In the genomic region with DNA sequence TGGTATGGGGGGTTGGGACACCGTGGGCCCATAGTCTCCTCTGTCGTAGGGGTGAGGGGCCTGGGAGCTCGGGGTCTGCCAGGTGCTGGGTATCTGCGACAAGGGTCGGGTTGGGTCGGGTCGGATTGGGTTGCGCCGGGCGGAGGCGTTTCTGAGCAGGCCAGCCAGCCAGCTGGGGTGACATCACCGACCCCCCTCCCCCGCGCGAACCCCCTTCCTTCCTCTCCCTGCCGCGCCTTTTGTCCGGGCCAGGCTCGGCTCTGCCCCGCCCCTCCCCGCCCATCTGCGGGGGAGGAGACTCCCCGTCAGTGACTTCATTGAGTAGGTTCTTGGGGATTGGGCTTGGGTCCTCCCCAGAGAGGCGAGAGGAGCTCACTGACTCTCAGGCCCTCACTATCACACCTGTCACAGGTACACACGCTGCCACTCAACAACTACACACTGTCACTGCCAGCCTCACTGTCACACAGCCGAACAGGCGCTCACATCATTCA, we compare ENCODE assay signal across 8 mouse cellular contexts. TPM values are rescaled to one million over a fixed set of nuclear protein-coding genes. Genes with fewer than 3 reads are reported as not detected.
DNase-seq lines count a peak whose midpoint lies in the region; ATAC-seq and TF ChIP-seq lines count a peak whose summit lies in the region.

No protein-coding gene starts in this region.

- H3K4me3 ChIP-seq in E14TG2a.4 (replicated peaks; ENCODE audit: low read length): peak overlapping the region; percentile 95
- peak overlapping the region; percentile 75 for H3K4me3 ChIP-seq in forebrain, embryonic 12.5 days (replicated peaks)
- peak overlapping the region; percentile 63 for H3K4me3 ChIP-seq in layer of hippocampus, adult 2 months
- H3K4me3 ChIP-seq in lung, embryonic 15.5 days: peak overlapping the region; percentile 85

- peak; percentile 62 for ATAC-seq in forebrain, embryonic 12.5 days (ENCODE audit: low FRiP score)
- ATAC-seq in lung, embryonic 15.5 days (ENCODE audit: borderline replicate concordance, extremely low read depth, low FRiP score, low TSS enrichment): peak; percentile 83

- peaks cover 59% of the 10 kb centered on the region for H3K4me1 ChIP-seq in E14TG2a.4 (replicated peaks; ENCODE audit: low read depth, low read length)
- peaks cover 81% of the 10 kb centered on the region for H3K4me1 ChIP-seq in forebrain, embryonic 12.5 days
- peaks cover 23% of the 10 kb centered on the region for H3K4me1 ChIP-seq in lung, embryonic 15.5 days

- 1% methylated on average over 27 of the region's 27 CpGs for WGBS in forebrain, embryonic 12.5 days
- WGBS in lung, embryonic 15.5 days: 1% methylated on average over 24 of the region's 27 CpGs

- H3K27me3 ChIP-seq in E14TG2a.4 (ENCODE audit: insufficient read depth, low read length): peaks cover 21% of the 10 kb centered on the region
- peaks cover 9% of the 10 kb centered on the region; the same call in 1 of the 2 replicates for H3K27me3 ChIP-seq in forebrain, embryonic 12.5 days
- H3K27me3 ChIP-seq in lung, embryonic 15.5 days: peaks cover 19% of the 10 kb centered on the region

- TF ChIP-seq CTCF in E14TG2a.4 (conservative IDR thresholded peaks at IDR 0.05; ENCODE audit: low read length): no peak
- no peak for TF ChIP-seq CTCF in layer of hippocampus, adult 2 months (conservative IDR thresholded peaks at IDR 0.05)

- H3K4me2 ChIP-seq in forebrain, embryonic 12.5 days: peak overlapping the region; percentile 84
- H3K4me2 ChIP-seq in lung, embryonic 15.5 days: peak overlapping the region; percentile 83

- intact Hi-C loops in heart, postnatal 14 days (cut with DNase I): no loop called here

- H3K27ac ChIP-seq in forebrain, embryonic 12.5 days: peak overlapping the region; percentile 94
- peak overlapping the region; percentile 96 for H3K27ac ChIP-seq in layer of hippocampus, adult 2 months
- peak overlapping the region; percentile 91 for H3K27ac ChIP-seq in lung, embryonic 15.5 days

- no peaks in the 10 kb centered on the region for H3K9me3 ChIP-seq in E14TG2a.4 (ENCODE audit: low read length)
- no peaks in the 10 kb centered on the region for H3K9me3 ChIP-seq in forebrain, embryonic 12.5 days
- no peaks in the 10 kb centered on the region for H3K9me3 ChIP-seq in lung, embryonic 15.5 days

- H3K9ac ChIP-seq in forebrain, embryonic 12.5 days: peak overlapping the region; percentile 91
- peak overlapping the region; percentile 87 for H3K9ac ChIP-seq in lung, embryonic 15.5 days

- peak; percentile 79 for DNase-seq in brain, embryonic 18.5 days (ENCODE audit: low read depth, low spot score)
- peak; percentile 91 to 94 for DNase-seq in heart, postnatal 14 days
- peak; percentile 88 to 90 for DNase-seq in layer of hippocampus, adult 2 months (ENCODE audit: low spot score in 2 of 2)
- peak; percentile 70 for DNase-seq in ovary, adult 18-20 months (ENCODE audit: low spot score)
- peak; percentile 87 to 88 for DNase-seq in thymus, postnatal 10 days (ENCODE audit: low spot score in 2 of 2)

- peaks cover 30% of the 10 kb centered on the region for H3K36me3 ChIP-seq in E14TG2a.4 (ENCODE audit: insufficient read depth, low read length)
- H3K36me3 ChIP-seq in forebrain, embryonic 12.5 days (replicated peaks): no peaks in the 10 kb centered on the region; the same call in none of the 2 replicates
- H3K36me3 ChIP-seq in lung, embryonic 15.5 days: no peaks in the 10 kb centered on the region

RNA-seq across cellular contexts. Expression of a gene that starts 0.5 kb away (rescaled TPM):
- polyA plus RNA-seq in forebrain, embryonic 12.5 days (2016; fragmentation: Nextera tagmentation; extraction: Ambion mirVana): 26.0 and 32.3 TPM in 2 replicates
- 10 to 100 TPM; 68.7 to 78.0 TPM for total RNA-seq in heart, postnatal 14 days (2021)
- 100 to 1,000 TPM; 187 to 211 TPM for total RNA-seq in layer of hippocampus, adult 2 months (2021)
- 7.6 and 8.9 TPM in 2 replicates for polyA plus RNA-seq in lung, embryonic 15.5 days (2015; fragmentation: Nextera tagmentation; extraction: Ambion mirVana)

RNA-seq across cellular contexts. Expression of a gene that starts 19.3 kb away (rescaled TPM):
- polyA plus RNA-seq in forebrain, embryonic 12.5 days (2016; fragmentation: Nextera tagmentation; extraction: Ambion mirVana): 0.85 and 1.1 TPM in 2 replicates
- not detected for total RNA-seq in heart, postnatal 14 days (2021)
- not detected for total RNA-seq in layer of hippocampus, adult 2 months (2021)
- polyA plus RNA-seq in lung, embryonic 15.5 days (2015; fragmentation: Nextera tagmentation; extraction: Ambion mirVana): 0.39 and 0.56 TPM in 2 replicates

RNA-seq across cellular contexts. Expression of a gene that starts 33.7 kb away (rescaled TPM):
- polyA plus RNA-seq in forebrain, embryonic 12.5 days (2016; fragmentation: Nextera tagmentation; extraction: Ambion mirVana): 4.2 and 5.4 TPM in 2 replicates
- 1 to 10 TPM; 6.0 to 8.4 TPM for total RNA-seq in heart, postnatal 14 days (2021)
- 100 to 1,000 TPM; 154 to 155 TPM for total RNA-seq in layer of hippocampus, adult 2 months (2021)
- 0.26 and 0.62 TPM in 2 replicates for polyA plus RNA-seq in lung, embryonic 15.5 days (2015; fragmentation: Nextera tagmentation; extraction: Ambion mirVana)

RNA-seq across cellular contexts. Expression of a gene that starts 50.2 kb away (rescaled TPM):
- 640 and 653 TPM in 2 replicates for polyA plus RNA-seq in forebrain, embryonic 12.5 days (2016; fragmentation: Nextera tagmentation; extraction: Ambion mirVana)
- 100 to 1,000 TPM; 285 to 286 TPM for total RNA-seq in heart, postnatal 14 days (2021)
- 100 to 1,000 TPM; 171 to 184 TPM for total RNA-seq in layer of hippocampus, adult 2 months (2021)
- polyA plus RNA-seq in lung, embryonic 15.5 days (2015; fragmentation: Nextera tagmentation; extraction: Ambion mirVana): 543 and 557 TPM in 2 replicates

Comparison
In these comparisons a context has a peak if more than half of its experiments do, and no peak if none do; other contexts are left out.
1. Peak in every context shown above with its lines: DNase-seq, ATAC-seq, H3K4me3 ChIP-seq and H3K27ac ChIP-seq.
2. RNA of a gene that starts 33.7 kb away (total RNA-seq): 154 to 155 TPM in layer of hippocampus, adult 2 months; 6.0 to 8.4 TPM in heart, postnatal 14 days; every median in the first group is over 10 times any median in the second.